Mouse (Mus musculus) brain, embryonic 14.5 days (tissue): ENCODE results near the gene Tnk1.

ENCODE experiments used
- CTCF ChIP-seq: fragments of 200-500 bp; IDR thresholded peaks from 2 replicates; pipeline ENCODE4 v1.5.1; 2012; ENCODE audit warnings: inconsistent platforms, mild to moderate bottlenecking, moderate library complexity, borderline replicate concordance; ENCODE audit not compliant: insufficient read depth, insufficient read length; ENCODE audit errors: extremely low read depth
- POLR2A ChIP-seq: fragments of 200-500 bp; IDR thresholded peaks from 2 replicates; pipeline ENCODE4 v1.6.1; 2012; ENCODE audit warnings: mild to moderate bottlenecking, inconsistent platforms, borderline replicate concordance; ENCODE audit not compliant: poor library complexity, insufficient read depth, insufficient read length, severe bottlenecking; ENCODE audit errors: extremely low read depth

DNA sequence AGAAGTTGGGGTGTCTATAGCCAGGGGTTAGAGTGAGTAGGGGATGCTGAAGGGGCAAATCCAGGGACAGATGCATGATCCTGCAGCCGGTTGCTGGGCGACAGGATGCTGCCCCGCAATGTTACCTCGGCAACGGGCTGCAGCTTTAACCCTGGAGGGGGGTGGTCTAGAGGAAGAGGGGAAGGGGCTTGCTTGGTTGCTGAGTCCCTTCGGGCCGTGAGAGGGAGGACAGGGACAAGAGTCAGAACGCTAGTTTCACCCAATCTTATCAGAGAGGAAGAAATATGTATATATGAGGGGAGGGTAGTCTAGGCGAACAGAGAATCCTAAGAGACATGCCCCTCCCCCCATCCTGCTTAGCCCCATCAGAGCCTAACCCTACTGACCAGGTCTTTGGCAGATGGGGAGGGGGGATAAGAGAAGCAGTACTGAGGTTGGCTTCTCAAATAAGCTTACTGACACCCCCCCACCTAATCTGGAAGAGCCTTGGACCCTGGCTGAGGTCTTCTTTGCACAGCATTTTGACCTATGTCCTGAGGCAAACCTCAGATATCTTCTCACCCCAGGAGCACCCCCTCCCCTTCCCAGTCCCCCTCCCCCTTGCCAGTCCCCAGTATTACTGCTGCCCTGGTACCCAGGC lies 23.1 kb downstream of the Tnk1 start:
- TF ChIP-seq POLR2A (no peak), CTCF (no peak)
